Mouse (Mus musculus) heart, postnatal 0 days (tissue): Measurements from ENCODE around the gene Cbx3.

Experiments used
- CTCF ChIP-seq: IDR thresholded peaks from 2 replicates; pipeline ENCODE4 v1.5.1; 2016; ENCODE audit warnings: antibody characterized with exemption, control low read depth, low read depth
- EP300 ChIP-seq: IDR thresholded peaks from 2 replicates; pipeline ENCODE4 v1.6.1; 2016; ENCODE audit warnings: antibody characterized with exemption, low read depth

GRCm38 (mm10) chr6:51529457-51529856 lies 59.3 kb downstream of the Cbx3 start:
- TF ChIP-seq CTCF, result no peak
- TF ChIP-seq EP300, result no peak
